Mouse (Mus musculus) large intestine, adult 2 months (tissue): ENCODE data around the gene Abcg4. TPM values are rescaled to one million over a fixed set of nuclear protein-coding genes. Genes with fewer than 3 reads are reported as not detected.

Experiments used
- DNase-seq: peaks from one replicate; pipeline ENCODE4 v3.0.0-alpha.2; 2012; ENCODE audit warnings: low read depth, low spot score
- WGBS: fragments of 180-500 bp; shearing (Covaris S2); methylation state at CpG from one replicate; pipeline ENCODE4 v1.1.7; 2018; 5-methylcytosine and 5-hydroxymethylcytosine counted together
- polyA plus RNA-seq: library from polyadenylated mRNA; depleted of rRNA; stranded (reverse); fragments of >200 nt; gene quantifications from 2 replicates; pipeline ENCODE4 v1.2.3, GENCODE M21; 2012

Gene Abcg4
- polyA plus RNA-seq, 1 experiment, result 2.1 TPM

DNA sequence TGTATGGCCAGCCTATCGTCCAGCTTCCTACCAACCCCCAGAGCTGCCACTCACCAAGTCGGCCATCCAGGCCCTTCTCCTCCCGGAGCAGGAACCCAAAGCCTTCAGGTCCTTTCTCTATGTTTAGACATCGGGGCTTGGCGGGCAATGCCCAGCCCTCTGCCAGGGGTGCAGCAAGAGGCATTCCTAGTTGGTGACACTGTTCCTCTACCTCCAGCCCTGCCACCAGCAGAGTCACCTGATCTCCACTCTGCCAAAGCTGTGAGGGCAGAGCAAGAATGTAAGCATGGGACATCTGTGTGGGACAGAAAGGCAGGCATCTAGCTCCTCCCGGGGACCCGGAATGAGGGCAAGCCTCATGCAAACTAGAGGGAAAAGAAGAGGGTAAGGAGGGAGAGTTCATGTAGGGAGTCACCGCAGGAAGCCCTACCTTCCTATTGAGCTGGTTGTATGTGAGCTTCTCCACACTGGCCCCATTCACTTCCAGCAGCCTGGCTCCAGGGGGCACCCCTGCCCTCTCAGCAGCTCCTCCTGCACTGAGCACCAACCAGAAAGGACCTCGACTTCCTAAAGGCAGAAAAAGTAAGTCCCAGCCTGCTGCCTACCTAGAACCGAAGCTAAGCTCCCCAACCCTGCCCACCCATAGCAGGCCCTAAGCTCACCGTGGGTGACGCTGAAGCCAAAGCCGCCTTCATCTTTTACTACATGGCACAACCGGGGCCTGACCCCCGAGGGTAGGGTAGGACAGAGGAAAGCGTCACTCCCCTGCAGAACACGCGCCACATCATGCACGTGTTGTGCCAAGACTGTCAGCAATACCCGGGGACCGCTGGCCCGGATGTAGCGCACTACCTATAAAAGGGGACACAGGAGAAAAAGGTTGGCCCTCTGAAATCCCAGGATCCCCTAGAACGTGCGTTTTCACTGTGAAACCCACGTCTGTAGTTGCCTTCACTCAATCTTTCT lies 39.0 kb downstream of the Abcg4 start:
- WGBS, result 56% methylated on average over 26 of the region's 26 CpGs
- no peak for DNase-seq

DNA sequence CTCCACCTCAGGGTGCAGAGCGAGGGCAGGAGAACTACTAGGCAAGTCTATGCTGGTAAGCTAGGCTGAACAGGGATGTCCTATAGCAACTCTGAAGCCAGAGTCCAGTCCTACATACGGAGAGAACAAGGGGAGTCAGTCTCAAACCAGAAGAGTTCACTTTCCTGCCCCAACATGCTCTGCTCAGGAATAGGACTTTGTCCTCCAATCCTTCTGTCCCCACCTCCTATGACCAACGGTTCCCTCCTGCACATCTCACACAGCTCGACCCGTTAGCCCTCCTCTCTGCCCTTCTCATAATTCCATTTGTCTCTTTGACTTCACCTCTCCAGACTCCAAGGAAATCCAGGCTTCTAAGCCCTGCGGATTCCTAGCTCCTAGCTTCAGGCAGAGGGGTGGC lies 40.5 kb downstream of the Abcg4 start:
- WGBS, result 52% methylated on average over 6 of the region's 6 CpGs
- DNase-seq, result no peak

DNA sequence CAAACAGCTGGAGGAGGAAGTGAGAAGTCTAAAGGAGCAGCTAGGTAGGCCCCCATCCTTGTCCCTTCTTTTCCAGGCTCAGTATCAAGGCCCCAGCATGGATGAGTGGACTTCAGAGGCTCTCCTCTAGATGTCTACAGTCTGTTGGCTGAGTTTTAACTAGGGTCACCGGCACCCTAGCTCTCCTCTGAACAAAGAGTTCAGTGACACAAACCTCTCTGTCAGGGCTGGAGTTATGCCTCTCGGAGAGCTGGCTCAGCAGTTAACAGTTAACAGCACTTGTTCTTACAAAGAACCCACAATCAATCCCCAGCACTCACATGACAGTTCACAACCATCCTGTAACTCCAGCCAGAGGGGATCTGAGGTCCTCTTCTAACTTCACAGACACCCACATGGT lies 44.8 kb downstream of the Abcg4 start:
- WGBS, result 66% methylated on average over 2 of the region's 2 CpGs
- no peak for DNase-seq

DNA sequence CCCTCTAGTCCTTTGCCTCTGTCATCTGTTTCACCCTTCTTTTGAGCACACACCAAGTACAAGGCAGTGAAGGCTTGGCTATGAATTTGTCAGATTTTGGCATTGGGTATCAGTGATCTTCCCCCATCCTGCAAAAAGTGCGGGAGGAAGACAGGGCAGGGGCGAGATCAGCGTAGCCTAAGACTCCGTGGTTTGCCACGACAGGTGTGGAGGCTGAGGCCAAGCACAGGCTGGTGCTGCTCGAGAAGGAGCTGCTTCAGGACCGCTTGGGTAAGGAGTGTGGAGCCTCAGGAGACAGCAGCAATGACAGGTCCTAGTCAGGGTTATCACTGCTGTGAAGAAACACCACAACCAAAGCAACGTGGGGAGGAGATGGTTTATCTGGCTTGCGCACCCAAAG lies 47.0 kb downstream of the Abcg4 start:
- no peak for DNase-seq
- 71% methylated on average over 9 of the region's 9 CpGs for WGBS

DNA sequence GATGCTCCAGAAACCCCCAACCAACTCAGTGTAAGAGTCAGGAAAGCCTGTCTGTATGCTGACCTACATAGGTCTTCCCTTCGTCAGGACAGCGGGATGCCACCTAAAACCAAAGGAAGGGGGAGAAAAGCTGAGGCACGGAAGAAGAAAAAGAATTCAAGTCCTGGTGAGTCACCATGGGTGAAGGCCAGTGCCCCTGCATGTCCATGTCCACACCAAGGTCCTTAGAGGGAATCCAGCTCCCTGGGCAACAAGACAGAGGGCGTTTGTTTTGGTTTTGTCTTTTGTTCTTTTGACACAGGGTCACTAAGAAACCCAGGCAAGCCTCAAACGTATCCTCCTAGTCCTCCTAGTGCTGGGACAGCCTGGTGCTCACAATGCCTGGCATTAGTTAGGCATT lies 47.5 kb downstream of the Abcg4 start:
- WGBS, result 74% methylated on average over 5 of the region's 5 CpGs

DNA sequence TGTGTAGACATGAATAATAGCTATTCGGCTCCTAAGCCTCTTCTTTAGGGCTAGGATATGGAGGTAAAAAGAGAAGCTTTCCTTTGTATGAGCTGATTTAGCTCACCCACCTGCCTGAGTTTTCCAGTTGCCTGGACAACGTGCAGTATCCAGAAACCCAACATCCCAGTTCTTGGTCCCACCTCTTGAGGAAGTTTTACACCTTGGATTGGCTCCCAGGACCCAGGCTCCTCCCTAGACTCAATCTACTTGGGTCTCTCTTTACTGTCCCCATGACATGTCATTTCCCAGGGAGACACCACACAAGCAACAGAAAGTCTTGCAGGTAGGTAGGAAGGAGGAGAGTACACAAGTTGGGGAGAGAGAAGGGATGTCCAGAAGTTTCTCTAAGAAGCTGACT lies 48.0 kb downstream of the Abcg4 start, which contains the start of gene Ccdc153:
Ccdc153 (plus strand) TSS at position 278 of the 400 bp plus-strand sequence.
- WGBS, result 29% methylated on average over 2 of the region's 2 CpGs
- DNase-seq, result no peak

More for the DNA sequence above, 47.5 kb downstream of the Abcg4 start:
- no peak for DNase-seq

DNA sequence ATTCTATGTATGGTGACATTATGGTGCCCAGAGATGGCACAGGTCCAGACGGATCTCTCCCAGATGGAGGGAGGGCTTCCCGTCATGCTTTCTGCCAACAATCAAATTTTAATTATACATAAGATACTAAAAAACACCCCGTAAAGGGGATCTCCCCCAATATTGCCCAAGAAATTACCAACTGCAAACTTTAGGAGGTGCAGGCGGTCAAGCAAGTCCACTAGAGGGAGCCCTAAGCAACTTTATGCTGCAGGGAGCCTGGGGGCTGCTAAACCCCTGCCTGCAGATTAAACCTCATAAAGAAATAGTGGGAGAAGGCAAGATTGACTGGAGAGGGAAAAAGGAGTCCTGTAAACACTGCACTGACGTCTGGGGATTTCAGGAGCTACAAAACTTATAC lies 49.0 kb downstream of the Abcg4 start:
- 8% methylated on average over 5 of the region's 5 CpGs for WGBS
- DNase-seq, result no peak

DNA sequence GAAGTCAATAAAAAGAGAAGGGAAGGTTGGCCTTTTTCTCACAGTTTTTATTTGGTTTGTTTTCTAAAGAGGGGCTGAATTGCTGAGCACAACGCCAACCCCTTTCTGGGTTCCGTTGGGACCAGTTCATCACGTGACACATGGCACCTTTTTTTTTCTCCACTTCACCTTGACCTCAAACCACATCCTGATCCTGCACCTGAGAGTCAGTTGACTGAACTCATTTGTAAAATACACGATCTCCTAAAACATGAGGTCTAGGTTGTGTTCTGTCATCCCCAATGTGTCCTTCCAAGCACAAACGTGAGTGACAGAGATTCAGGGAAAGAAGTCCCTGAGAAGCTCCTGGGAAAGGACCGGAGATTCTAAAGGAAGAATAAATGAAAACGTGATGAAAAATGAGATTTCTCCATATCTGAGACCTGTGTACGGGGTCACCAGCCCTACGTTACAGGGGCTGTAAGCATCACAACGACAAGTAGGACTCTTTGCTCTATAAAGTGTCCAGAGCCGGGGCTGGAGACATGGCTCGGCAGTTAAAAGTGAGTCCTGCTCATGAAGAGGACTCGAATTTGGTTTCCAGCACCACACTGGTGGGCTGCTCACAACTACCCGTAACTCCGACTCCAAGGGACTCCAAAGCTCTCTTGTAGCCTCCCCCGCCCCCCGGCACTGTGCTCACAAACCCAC lies 49.8 kb downstream of the Abcg4 start:
- 82% methylated on average over 17 of the region's 17 CpGs for WGBS
- no peak for DNase-seq

DNA sequence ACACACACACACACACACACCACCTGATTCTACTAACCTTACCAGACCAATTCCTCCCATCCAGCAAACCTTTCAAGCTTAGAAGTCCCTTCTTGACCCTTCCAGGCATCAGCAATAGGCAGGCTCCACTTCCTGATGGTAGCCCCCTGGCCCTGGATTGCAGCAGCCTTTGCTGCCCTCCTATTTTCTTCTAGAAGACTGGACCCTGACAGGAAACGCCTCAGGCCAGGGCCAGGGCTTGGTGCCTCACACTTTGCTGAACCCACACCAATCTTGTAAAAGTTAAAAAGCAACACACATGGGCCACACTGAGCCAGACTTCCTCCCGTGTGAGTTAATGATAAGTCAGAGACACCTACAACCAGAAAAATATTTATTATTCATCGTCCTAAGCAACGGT lies 51.3 kb downstream of the Abcg4 start:
- no peak for DNase-seq
- 34% methylated on average over 4 of the region's 4 CpGs for WGBS

DNA sequence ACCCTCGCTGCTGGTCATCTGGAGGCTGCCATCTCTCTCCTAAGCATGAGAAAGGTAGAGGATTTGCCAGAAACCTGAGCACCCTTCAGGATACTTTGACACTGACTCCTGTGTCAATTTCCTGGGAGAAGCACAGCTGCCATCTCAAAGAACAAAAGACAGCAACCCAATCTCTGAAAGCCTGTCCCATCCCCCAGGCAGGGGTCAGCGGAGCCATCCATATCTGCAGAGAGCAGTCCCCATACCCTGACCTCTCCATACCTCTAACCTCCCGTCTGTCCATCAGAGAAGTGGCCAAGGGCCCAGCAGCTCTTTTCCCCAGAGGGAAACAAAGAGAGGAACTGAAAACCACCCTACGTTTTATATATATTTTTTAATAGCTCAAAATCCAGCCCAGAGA lies 51.8 kb downstream of the Abcg4 start:
- WGBS, result 71% methylated on average over 4 of the region's 4 CpGs
- no peak for DNase-seq

DNA sequence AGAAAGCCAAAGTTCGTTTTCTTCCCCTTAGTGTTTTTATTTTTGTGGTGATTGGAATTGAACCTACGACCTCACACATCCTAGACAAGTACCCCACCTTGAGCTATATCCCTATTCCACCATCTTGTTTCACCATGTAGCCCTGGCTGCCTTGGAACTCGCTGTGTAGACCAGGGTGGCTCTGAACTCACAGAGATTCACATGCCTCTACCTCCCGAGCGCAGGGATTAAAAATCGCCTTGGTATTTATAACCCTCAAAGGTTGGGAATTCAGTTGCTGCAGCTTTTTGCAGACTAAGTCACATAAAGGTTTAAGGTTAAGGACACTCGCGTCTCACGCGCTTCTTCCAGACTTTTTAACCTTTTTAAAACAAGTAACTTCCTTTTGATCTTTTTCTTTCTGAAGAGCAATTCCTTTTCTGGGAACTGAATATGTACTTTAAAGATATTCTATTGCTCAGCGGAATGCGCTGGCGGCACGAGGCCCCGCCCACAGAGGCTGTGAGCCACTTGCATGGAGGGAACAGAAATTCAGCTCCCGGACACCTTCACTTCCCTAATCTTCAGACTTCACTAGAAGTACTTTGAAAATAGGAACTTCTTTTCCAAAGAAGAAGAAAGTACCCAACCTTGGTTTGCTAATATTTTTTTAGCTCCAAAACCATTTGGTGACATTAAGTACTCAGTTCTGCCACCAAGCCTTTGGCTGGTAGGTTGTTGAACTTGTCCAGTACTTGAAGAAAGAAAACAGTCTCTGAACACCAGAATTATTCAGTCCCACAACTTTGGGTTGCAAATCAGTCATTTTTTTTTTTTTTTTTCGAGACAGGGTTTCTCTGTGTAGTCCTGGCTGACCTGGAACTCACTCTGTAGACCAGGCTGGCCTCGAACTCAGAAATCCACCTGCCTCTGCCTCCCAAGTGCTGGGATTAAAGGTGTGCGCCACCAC lies 53.7 kb downstream of the Abcg4 start:
- 14% methylated on average over 19 of the region's 19 CpGs for WGBS
- DNase-seq, result no peak

DNA sequence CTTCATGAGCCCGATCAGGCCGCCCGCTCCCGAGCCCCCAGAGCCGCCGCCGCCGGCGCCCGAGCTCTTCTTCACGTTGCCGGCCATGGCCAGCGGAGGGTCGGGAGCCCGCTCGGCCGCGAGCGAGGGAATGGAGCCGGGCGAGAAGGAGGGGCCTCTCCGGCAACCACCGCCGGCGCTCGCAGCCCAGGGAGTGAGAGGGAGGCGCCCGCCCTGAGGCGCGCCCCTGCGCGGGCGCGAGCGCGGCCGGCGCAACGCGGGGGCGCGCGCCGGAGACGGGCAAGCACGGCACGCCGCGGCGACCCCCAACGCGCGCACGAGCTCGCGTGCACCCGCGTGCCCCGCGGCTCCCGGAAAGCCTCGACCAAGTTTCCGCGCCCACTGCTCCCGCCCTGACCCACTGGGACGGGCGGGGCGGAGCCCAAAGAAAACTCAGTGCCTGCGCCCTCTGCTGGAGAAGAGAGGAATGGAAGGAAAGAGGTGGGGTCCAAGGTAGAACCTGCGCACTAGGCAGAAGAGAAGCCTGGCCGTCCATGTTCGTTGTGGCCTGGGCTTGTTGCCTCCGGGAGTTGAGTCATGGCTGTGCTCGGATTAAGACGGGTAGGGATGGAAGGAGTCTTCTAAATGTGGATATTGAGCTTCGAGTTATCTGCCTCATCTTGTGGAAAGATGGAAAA lies 54.5 kb downstream of the Abcg4 start, which contains the start of gene Cbl:
Cbl (minus strand) TSS at position 248 of the 677 bp plus-strand sequence.
- DNase-seq, result peak; percentile 99
- WGBS, result under 1% methylated on average over 75 of the region's 76 CpGs

DNA sequence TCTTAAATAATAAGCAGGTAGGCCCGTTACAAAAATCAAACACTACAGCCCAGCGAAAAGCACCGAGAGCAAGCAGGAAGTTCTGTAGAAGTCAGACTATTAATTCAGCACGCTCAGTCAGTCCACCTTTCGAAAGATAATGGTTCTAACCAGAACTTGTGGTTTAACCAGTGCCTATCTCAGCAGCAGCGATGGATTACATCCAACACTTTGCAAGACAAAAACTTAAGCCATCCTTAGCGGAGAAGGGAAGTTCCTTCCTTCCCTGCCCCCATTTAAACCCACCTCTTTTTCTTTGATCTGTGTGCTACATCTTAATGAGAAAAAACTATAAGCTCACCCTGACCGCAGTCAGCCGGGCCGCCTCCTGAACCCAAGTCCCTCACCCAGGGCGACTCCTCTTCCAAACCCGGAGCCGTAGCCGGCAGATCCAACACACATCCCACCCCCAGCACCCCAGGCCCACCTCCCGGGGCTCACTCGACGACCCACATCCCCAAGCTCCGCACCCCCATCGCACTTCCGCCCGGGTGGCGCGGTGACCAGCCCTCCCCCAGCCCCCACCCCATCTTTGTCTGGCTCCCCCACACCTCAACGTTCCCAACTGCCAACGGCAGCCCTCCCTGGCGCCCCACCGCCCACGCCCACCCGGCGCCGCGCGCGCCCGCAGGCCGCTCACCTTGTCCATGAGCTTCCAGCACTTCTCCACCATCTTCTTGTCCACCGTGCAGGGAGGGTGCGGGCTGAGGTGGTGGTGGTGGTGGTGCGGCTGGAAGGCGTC lies 55.2 kb downstream of the Abcg4 start:
- 1% methylated on average over 40 of the region's 40 CpGs for WGBS
- DNase-seq, result no peak

DNA sequence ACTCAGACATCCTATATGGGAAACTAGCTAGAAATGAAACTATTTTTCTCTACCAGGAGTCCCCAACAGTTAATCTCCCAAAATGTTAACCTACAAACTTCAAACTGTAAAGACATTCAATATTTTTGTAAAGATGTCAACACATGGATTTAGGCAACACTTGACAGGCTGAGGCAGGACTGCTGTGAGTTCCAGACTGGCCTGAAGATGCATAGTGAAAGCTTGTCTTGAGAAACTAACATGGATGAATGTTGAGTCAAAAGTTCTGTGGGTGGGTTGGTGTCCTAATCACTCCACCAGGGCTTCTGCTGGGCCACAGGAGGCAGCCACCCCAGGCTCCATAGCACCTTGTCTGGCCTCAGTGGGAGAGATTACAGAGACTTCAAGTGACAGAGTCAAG lies 56.8 kb downstream of the Abcg4 start:
- DNase-seq, result no peak

DNA sequence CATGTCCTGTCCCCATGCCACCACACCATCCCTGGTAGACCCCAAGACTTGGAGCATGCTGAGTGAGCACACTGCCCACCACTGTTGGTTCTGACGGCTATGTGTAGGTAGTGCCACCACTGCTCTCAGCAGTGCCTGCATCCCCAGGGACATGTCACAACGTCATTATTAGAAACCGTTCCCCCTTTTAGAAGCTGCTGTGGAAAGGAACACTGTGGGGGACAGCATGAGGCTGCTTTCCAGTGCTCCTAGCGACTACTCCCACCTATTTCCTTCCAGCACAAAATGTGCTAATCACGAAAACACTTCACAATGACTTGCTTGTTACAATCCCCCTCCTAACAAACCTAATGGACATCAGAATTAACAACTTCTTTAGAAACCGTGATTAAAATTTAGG lies 62.4 kb downstream of the Abcg4 start:
- WGBS, result 49% methylated on average over 6 of the region's 6 CpGs
- DNase-seq, result no peak
